Mouse (Mus musculus): Measurements from ENCODE around the gene Sdf4. TPM values are rescaled to one million over a fixed set of nuclear protein-coding genes. Genes with fewer than 3 reads are reported as not detected.
A peak's percentile ranks its signal among the peaks of the same experiment; 100 is the strongest.

The Sdf4 gene
- polyA plus RNA-seq, 1 experiment from 2014 or later = 114 TPM

DNA sequence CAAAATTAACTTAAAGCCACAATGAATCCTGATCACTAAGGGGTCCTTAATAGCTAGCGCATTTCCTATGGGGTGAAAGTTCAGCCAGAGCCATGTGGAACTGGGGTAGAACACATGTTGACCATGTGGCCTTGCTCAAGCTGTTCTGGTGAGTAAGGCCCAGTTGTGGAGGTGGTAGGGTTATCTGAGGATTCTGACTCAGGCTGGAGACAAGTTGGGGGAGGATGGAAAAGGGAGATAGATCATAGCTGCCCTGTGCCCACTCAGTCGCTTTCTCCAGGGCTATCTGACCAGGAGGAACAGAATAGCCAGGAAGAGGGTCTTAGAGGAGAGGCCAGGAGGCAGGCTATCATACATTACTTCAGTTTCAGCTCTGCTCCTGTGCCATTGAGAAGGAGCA lies 21.8 kb downstream of the Sdf4 start:
- 91% methylated on average over 2 of the region's 2 CpGs for WGBS
- Histone ChIP-seq H3K9me3 (no peaks in the 10 kb centered on the region), H3K4me1 (replicated peaks) (no peaks in the 10 kb centered on the region), H3K27me3 (no peaks in the 10 kb centered on the region), H3K4me3 (no peak overlapping the region), H3K36me3 (peaks cover 19% of the 10 kb centered on the region), H3K9ac (no peak overlapping the region), H3K27ac (replicated peaks) (no peak overlapping the region), H3K4me2 (no peak overlapping the region)
- no peak for ATAC-seq (ENCODE audit: low FRiP score, low read depth)

DNA sequence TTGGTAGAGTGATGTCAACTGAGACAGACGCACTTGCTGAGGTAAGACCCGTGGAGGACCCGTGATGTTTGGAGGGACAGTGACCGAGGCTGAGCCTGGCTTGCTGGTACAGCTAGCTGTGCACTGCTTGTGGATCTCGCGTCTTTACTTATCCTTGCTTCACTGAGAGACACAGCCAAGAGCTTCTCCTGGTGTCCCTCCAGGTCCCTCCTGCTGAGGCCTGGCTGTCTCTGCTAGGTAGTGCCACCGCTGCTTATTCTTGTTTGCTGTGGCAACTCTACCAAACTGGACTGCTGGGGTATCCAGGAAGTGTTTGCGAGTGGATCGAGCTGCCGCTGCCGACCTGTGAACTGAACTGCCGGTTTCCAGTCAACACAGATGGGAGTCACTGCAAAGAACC lies 27.1 kb downstream of the Sdf4 start:
- Histone ChIP-seq H3K9me3 (no peaks in the 10 kb centered on the region), H3K9ac (no peak overlapping the region), H3K4me2 (no peak overlapping the region), H3K4me1 (replicated peaks) (no peaks in the 10 kb centered on the region), H3K27me3 (no peaks in the 10 kb centered on the region), H3K27ac (replicated peaks) (no peak overlapping the region), H3K4me3 (no peak overlapping the region), H3K36me3 (0 out of 2 replicates have a peak, but pooled peaks cover 4% of the 10 kb centered on the region)
- WGBS = 90% methylated on average over 12 of the region's 12 CpGs
- no peak for ATAC-seq (ENCODE audit: low FRiP score, low read depth)

DNA sequence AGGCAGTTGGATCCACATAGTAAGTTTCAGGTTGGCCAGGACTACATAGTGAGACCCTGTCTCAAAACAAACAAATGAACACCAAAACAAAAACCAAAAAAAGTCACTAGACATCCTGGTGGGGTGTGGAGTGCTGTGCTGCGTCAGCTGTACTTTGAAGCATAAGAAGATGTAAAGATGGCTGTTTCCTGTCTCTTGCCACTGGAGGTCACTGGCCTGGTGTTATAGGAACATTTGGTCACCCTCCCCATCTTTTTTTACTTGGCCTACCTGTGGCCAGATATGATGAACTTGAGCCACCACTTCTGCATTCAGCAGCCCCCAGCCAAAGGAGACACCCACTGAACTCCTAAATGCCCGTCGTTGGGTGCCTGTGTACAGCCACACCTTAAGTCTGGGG lies 28.7 kb downstream of the Sdf4 start:
- Histone ChIP-seq H3K27me3 (no peaks in the 10 kb centered on the region), H3K4me2 (no peak overlapping the region), H3K4me1 (replicated peaks) (no peaks in the 10 kb centered on the region), H3K36me3 (no peaks in the 10 kb centered on the region), H3K9me3 (no peaks in the 10 kb centered on the region), H3K9ac (no peak overlapping the region), H3K27ac (replicated peaks) (no peak overlapping the region), H3K4me3 (no peak overlapping the region)
- ATAC-seq (ENCODE audit: low FRiP score, low read depth) = no peak
- 86% methylated on average over 3 of the region's 3 CpGs for WGBS

DNA sequence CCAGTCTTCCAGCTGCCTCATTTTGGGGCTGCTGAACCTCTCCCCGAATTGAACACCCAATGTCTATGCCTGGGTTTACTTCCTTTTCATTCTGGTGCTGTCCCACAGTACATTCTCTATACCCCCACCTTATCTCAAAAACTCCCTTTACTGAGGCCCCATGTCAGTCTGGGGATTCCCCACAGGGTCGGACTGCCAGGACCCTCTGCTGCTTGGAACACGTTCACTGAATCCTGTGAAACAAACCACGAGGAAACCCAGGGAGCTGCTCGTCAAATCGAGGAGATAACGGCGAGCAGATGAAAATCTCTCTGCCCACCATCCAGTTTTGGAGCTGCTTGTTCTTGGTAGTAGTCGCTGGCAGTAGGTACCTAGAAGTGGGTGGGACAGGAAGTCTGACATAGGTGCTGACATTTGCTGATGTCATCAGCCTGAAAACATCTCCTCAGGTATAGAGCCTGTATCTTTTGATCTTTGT lies 29.3 kb downstream of the Sdf4 start:
- H3K27ac ChIP-seq (replicated peaks) = no peak overlapping the region
- H3K27me3 ChIP-seq = no peaks in the 10 kb centered on the region
- no peaks in the 10 kb centered on the region for H3K9me3 ChIP-seq
- WGBS = 82% methylated on average over 9 of the region's 9 CpGs
- no peak overlapping the region for H3K9ac ChIP-seq
- 0 out of 2 replicates have a peak, but pooled peaks cover under 1% of the 10 kb centered on the region for H3K36me3 ChIP-seq
- no peak overlapping the region for H3K4me3 ChIP-seq
- ATAC-seq (ENCODE audit: low FRiP score, low read depth) = no peak
- no peak overlapping the region for H3K4me2 ChIP-seq
- H3K4me1 ChIP-seq (replicated peaks) = no peaks in the 10 kb centered on the region

DNA sequence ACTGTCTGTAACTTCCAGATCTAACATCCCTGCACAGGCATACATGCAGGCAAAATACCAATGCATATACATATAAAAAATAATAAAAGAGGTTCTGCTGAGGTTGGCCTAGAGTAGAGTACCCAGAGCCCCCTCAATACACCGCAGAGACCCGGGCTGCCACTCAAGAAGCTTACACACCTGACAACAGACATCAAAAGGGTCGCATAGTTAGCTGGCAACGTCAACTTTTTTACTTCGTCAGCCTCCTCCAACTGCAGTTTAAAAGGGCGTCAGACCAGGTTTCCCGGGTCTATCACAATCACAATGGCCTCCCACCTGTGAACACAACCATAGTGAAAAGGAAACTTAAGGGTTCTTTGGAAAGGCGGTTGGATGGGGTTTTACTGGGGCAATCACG lies 30.8 kb downstream of the Sdf4 start:
- Histone ChIP-seq H3K4me1 (replicated peaks) (no peaks in the 10 kb centered on the region), H3K36me3 (peaks cover 15% of the 10 kb centered on the region), H3K4me2 (no peak overlapping the region), H3K4me3 (no peak overlapping the region), H3K9ac (no peak overlapping the region), H3K9me3 (no peaks in the 10 kb centered on the region), H3K27me3 (no peaks in the 10 kb centered on the region), H3K27ac (replicated peaks) (no peak overlapping the region)
- ATAC-seq (ENCODE audit: low FRiP score, low read depth) = no peak
- 84% methylated on average over 9 of the region's 9 CpGs for WGBS

DNA sequence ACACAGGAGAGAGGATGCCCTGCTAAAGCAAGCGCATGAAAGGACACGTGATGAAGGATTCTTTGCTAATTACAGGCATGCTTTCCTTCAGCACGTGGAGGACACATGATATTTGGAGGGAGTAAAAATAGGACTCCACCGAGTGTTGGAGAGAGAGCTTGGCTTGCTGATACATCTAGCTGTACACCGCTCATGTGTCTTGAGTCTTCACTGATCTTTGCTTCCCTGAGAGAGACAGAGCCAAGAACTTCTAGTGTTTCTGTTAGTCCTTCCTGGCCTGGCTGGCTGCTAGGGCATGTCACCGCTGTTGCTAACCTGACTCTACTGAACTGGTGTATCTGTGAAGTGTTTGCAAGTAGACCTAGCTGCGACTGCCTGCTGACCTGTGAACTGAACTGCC lies 31.5 kb downstream of the Sdf4 start:
- 92% methylated on average over 7 of the region's 7 CpGs for WGBS
- Histone ChIP-seq H3K36me3 (peaks cover 16% of the 10 kb centered on the region), H3K9me3 (no peaks in the 10 kb centered on the region), H3K4me1 (replicated peaks) (no peaks in the 10 kb centered on the region), H3K9ac (no peak overlapping the region), H3K27me3 (no peaks in the 10 kb centered on the region), H3K27ac (replicated peaks) (no peak overlapping the region), H3K4me2 (no peak overlapping the region), H3K4me3 (no peak overlapping the region)
- ATAC-seq (ENCODE audit: low FRiP score, low read depth) = no peak

DNA sequence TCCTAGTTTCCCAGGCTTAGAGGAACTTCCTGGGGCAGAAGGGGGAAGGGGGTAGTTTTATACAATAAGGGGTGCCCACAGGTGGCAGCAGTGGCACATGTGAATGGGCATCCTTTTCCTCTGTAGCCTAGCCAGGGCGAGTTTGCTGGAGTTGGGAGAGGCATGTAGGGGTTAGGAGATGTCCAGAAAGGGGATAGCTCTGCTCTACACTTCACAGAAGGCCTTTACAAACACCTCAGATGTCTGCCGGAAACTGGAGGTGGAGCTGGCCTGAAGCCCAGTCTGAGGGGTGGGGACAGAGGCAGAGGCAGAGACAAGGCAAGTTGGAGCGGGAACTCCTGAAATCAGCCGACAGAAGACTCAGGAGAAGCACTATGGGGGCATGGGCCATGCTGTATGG lies 33.3 kb downstream of the Sdf4 start, which contains the start of gene Tnfrsf18:
Tnfrsf18 (plus strand) TSS at position 152 of the 400 bp plus-strand sequence.
- WGBS = 66% methylated on average over 4 of the region's 4 CpGs
- H3K4me3 ChIP-seq = no peak within 1 kb of the TSS
- H3K9ac ChIP-seq = no peak within 1 kb of the TSS
- no peak within 1 kb of the TSS for H3K4me2 ChIP-seq
- peaks cover 11% of the 10 kb centered on the region for H3K4me1 ChIP-seq (replicated peaks)
- H3K27ac ChIP-seq (replicated peaks) = no peak within 1 kb of the TSS
- H3K27me3 ChIP-seq = no peaks in the 10 kb centered on the region
- no peaks in the 10 kb centered on the region for H3K9me3 ChIP-seq
- no peak for ATAC-seq (ENCODE audit: low FRiP score, low read depth)
- H3K36me3 ChIP-seq = peaks cover 20% of the 10 kb centered on the region

DNA sequence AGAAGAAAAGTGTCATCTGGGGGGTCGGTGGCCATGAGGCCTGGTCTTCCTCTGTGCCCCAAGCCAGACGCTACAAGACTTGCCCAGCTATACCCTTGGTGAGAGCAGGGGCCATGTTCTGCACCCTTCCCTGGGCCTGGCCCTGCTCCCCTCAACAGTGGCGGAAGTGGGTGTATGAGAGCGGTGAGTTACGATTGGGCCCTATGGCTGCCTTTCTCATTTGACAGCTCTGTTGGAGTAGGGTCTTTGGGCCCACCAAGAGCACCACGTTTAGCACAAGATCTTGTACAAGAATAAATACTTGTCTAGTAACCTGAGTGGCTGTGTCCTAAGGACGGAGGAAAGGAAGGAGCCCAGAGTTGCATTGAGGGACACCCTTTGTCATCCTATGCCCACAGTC lies 35.9 kb downstream of the Sdf4 start:
- no peak overlapping the region for H3K4me2 ChIP-seq
- H3K27ac ChIP-seq (replicated peaks) = no peak overlapping the region
- no peak overlapping the region for H3K4me3 ChIP-seq
- H3K9me3 ChIP-seq = no peaks in the 10 kb centered on the region
- WGBS = 96% methylated on average over 7 of the region's 7 CpGs
- no peak overlapping the region for H3K9ac ChIP-seq
- peaks cover 31% of the 10 kb centered on the region for H3K4me1 ChIP-seq (replicated peaks)
- no peak for ATAC-seq (ENCODE audit: low FRiP score, low read depth)
- H3K27me3 ChIP-seq = no peaks in the 10 kb centered on the region
- peaks cover 20% of the 10 kb centered on the region for H3K36me3 ChIP-seq

DNA sequence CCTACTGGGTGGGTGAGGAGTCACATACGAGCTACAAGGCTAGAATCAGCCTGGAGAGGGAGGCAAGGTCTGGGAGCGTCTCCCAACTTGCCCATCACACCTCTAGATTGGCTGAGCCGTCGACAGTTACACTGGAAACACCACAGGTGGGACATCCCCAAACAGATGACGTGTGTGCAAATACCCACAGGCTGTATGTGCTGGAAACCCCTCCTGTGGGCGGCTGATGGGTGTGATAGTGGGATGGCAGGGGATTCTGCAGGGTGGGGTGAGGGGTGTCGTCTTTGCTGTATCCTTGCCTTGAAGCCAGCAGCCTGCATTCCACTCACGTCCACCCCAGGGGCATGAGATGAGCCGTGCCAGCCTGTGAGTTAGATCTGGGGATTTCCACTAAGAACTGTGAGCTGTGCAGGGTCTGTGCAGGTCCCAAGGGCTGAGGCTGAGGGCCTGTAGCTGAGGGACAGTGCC lies 38.0 kb downstream of the Sdf4 start:
- H3K9ac ChIP-seq = peak overlapping the region; percentile 66
- ATAC-seq (ENCODE audit: low FRiP score, low read depth) = 0 out of 2 replicates have a peak, but pooled peaks have one; percentile 9
- H3K4me3 ChIP-seq = peak overlapping the region; percentile 52
- peaks cover 12% of the 10 kb centered on the region for H3K27me3 ChIP-seq
- H3K4me2 ChIP-seq = peak overlapping the region; percentile 73
- H3K27ac ChIP-seq (replicated peaks) = peak overlapping the region; percentile 88
- 63% methylated on average over 9 of the region's 9 CpGs for WGBS
- H3K36me3 ChIP-seq = peaks cover 20% of the 10 kb centered on the region
- H3K4me1 ChIP-seq (replicated peaks) = peaks cover 42% of the 10 kb centered on the region
- no peaks in the 10 kb centered on the region for H3K9me3 ChIP-seq

DNA sequence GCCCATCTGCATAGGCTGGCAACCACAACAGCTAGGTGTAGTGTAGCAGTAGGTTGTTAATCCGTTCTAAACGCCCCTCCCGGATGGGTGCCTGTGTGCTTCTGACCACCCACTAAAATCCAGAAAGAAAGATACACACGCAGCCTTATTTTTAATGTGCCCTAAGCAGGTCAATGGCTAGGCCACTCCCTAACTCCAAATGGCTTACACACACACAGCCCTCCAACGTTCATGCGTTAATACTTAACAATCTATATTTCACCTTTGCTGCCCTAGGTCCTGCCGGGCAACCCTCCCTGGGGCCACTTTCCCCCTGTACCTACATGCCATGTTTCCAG lies 38.6 kb downstream of the Sdf4 start:
- H3K9ac ChIP-seq = peak overlapping the region; percentile 66
- peak overlapping the region; percentile 88 for H3K27ac ChIP-seq (replicated peaks)
- H3K9me3 ChIP-seq = no peaks in the 10 kb centered on the region
- H3K36me3 ChIP-seq = peaks cover 20% of the 10 kb centered on the region
- H3K4me3 ChIP-seq = peak overlapping the region; percentile 52
- ATAC-seq (ENCODE audit: low FRiP score, low read depth) = no peak; the same call in 1 of the 2 replicates
- WGBS = 14% methylated on average over 7 of the region's 7 CpGs
- peaks cover 42% of the 10 kb centered on the region for H3K4me1 ChIP-seq (replicated peaks)
- peak overlapping the region; percentile 73 for H3K4me2 ChIP-seq
- H3K27me3 ChIP-seq = peaks cover 17% of the 10 kb centered on the region

DNA sequence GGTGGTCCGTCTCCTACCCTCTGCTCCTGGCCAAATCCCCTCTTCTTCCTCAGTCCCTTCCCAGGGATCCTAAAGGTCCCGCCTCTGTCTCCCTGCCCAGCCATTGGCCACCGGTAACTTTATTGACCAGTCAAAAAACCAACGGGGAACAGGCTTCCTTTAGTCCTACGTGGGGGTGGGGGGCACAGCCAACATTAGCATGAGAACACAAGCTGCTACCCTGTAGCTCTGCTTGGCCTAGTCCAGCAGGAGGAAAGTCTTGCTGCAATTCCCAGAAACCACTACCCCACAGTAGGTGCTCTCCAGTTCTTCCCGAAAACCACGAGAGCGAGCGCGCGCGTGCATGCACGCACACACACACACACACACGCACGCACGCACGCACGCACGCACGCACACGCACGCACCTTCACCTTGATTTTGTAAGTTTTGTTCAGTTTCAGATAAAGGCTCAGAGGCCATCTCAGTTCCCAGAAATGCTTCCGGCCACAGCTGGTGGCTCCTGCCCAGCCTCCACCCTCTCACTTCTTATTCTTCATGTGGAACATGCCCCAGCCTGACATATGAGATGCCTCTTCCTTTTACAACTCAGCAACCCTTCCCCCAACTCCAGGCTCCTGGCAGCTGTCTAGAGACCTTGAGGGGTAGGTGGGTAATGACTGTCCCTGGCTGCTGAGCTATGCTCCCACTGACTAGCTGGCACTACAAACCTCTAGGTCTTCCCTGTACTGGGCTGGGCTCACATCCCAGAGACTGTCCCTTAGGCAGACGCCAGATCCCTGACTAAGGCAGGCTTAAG lies 39.1 kb downstream of the Sdf4 start:
- peak overlapping the region; percentile 52 for H3K4me3 ChIP-seq
- peak overlapping the region; percentile 66 for H3K9ac ChIP-seq
- peak overlapping the region; percentile 88 for H3K27ac ChIP-seq (replicated peaks)
- peak; percentile 93 for ATAC-seq (ENCODE audit: low FRiP score, low read depth)
- peaks cover 42% of the 10 kb centered on the region for H3K4me1 ChIP-seq (replicated peaks)
- peak overlapping the region; percentile 73 for H3K4me2 ChIP-seq
- no peaks in the 10 kb centered on the region for H3K9me3 ChIP-seq
- H3K27me3 ChIP-seq = peaks cover 19% of the 10 kb centered on the region
- peaks cover 20% of the 10 kb centered on the region for H3K36me3 ChIP-seq
- WGBS = 3% methylated on average over 24 of the region's 24 CpGs

DNA sequence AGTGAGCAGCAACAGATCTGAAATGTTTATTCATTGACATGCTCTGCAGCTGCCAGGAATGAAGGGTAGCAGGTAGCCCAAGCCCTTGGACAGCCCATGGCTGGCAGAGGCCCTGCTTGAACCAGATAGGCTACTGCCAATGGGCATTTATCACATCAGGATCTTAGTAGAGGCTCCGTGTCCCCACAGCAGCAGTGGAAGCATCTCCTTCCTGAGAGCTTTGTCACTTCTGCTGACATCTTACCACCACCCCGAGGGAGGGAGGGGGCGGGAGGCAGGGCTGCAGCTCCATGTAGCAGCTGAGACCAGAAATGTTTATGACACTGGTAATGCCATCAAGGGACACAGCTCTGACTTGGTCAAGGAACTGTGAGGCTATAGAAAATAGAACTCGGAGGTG lies 40.2 kb downstream of the Sdf4 start:
- peak overlapping the region; percentile 88; the same call in 1 of the 2 replicates for H3K27ac ChIP-seq (replicated peaks)
- no peak overlapping the region for H3K4me3 ChIP-seq
- 88% methylated on average over 4 of the region's 4 CpGs for WGBS
- peaks cover 11% of the 10 kb centered on the region for H3K36me3 ChIP-seq
- H3K4me1 ChIP-seq (replicated peaks) = peaks cover 42% of the 10 kb centered on the region
- H3K9me3 ChIP-seq = no peaks in the 10 kb centered on the region
- peaks cover 19% of the 10 kb centered on the region for H3K27me3 ChIP-seq
- no peak overlapping the region for H3K9ac ChIP-seq
- ATAC-seq (ENCODE audit: low FRiP score, low read depth) = no peak
- H3K4me2 ChIP-seq = peak overlapping the region; percentile 73; the same call in 1 of the 2 replicates

Measured in hindbrain, embryonic 15.5 days (tissue).